Comparison of ENCODE assay signal across 21 mouse cellular contexts in the genomic region with DNA sequence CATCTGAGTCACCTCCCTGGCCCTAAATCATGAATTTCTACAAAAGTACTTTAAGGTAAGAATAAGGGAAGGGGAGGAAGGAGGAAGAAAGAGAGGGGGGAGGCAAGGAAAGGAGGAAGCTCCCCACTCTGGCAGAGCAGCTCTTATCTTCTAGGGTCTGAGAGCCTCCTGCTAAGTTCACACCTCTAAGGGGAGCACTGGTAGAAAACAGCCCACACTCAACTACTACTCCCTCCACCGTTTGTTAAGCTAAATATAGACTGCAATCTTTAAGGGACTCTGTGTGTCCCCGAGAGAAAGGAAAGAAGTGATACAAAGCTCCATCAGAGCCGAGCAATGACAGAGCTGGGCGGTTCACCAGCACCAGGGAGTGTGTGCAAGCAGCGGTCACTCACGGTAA. TPM values are rescaled to one million over a fixed set of nuclear protein-coding genes. Genes with fewer than 3 reads are reported as not detected.
DNase-seq lines count a peak whose midpoint lies in the region; ATAC-seq and TF ChIP-seq lines count a peak whose summit lies in the region.
"Had no signal": no experiment of that assay in that cellular context is flagged by ENCODE, and none has a peak within 500 bp of the region (broad histone marks: within the 10 kb centered on the region; RNA-seq: fewer than 3 reads in every experiment).

No protein-coding gene starts in this region.

- H3K27me3 ChIP-seq in heart, embryonic 13.5 days (replicated peaks), result no peaks in the 10 kb centered on the region
- no peaks in the 10 kb centered on the region for H3K27me3 ChIP-seq in limb, embryonic 12.5 days
- no peaks in the 10 kb centered on the region for H3K27me3 ChIP-seq in limb, embryonic 10.5 days (ENCODE audit: low read depth, poor library complexity, severe bottlenecking)
- H3K27me3 ChIP-seq in MEL (ENCODE audit: control insufficient read depth in 1 of 2, insufficient read depth in 2 of 2, low read length in 2 of 2), result no peaks in the 10 kb centered on the region
- H3K27me3 ChIP-seq in limb, embryonic 13.5 days, result no peaks in the 10 kb centered on the region
- H3K27me3 ChIP-seq: embryonic facial prominence, embryonic 13.5 days; hindbrain, embryonic 12.5 days; intestine, embryonic 15.5 days; Patski had no signal

- peak overlapping the region; percentile 91 for H3K27ac ChIP-seq in heart, embryonic 13.5 days (replicated peaks)
- H3K27ac ChIP-seq in limb, embryonic 12.5 days, result no peak overlapping the region; the same call in 1 of the 2 replicates
- no peak overlapping the region; the same call in 1 of the 2 replicates for H3K27ac ChIP-seq in limb, embryonic 10.5 days
- peak overlapping the region; percentile 44 for H3K27ac ChIP-seq in MEL (ENCODE audit: control insufficient read depth, low read depth, low read length)
- no peak overlapping the region for H3K27ac ChIP-seq in limb, embryonic 13.5 days
- H3K27ac ChIP-seq: embryonic facial prominence, embryonic 13.5 days; hindbrain, embryonic 12.5 days; intestine, embryonic 15.5 days; left cerebral cortex, adult 2 months; midbrain, embryonic 10.5 days had no signal

- TF ChIP-seq RAD21 in MEL (IDR thresholded peaks at IDR 0.05; ENCODE audit: low read depth, low read length), result no peak

- no peak; the same call in 1 of the 2 replicates for ATAC-seq in heart, embryonic 13.5 days (ENCODE audit: extremely low read depth, insufficient number of reproducible peaks, low FRiP score, low TSS enrichment)
- no peak for ATAC-seq in limb, embryonic 12.5 days (ENCODE audit: insufficient number of reproducible peaks, insufficient read depth, low FRiP score, low TSS enrichment, low read depth)
- ATAC-seq in limb, embryonic 13.5 days (ENCODE audit: low FRiP score, low read depth), result no peak
- no peak for ATAC-seq in megakaryocyte progenitor cell, adult 5-6 weeks (replicated peaks; ENCODE audit: poor library complexity)
- ATAC-seq: forebrain, embryonic 16.5 days; intestine, embryonic 15.5 days; Patski had no signal

- no peak for TF ChIP-seq POLR2A in MEL (IDR thresholded peaks at IDR 0.05; ENCODE audit: control insufficient read depth in 1 of 2, insufficient read depth in 1 of 2, low read depth in 1 of 2, low read length in 2 of 2, poor library complexity in 1 of 2)

- H3K9me3 ChIP-seq in heart, embryonic 13.5 days, result no peaks in the 10 kb centered on the region
- H3K9me3 ChIP-seq in limb, embryonic 12.5 days, result no peaks in the 10 kb centered on the region
- H3K9me3 ChIP-seq in limb, embryonic 10.5 days (replicated peaks), result no peaks in the 10 kb centered on the region
- no peaks in the 10 kb centered on the region for H3K9me3 ChIP-seq in MEL (replicated peaks; ENCODE audit: insufficient read depth, low read length)
- H3K9me3 ChIP-seq in limb, embryonic 13.5 days, result no peaks in the 10 kb centered on the region
- H3K9me3 ChIP-seq: embryonic facial prominence, embryonic 13.5 days; hindbrain, embryonic 12.5 days; intestine, embryonic 15.5 days; midbrain, embryonic 10.5 days had no signal

- WGBS in heart, embryonic 13.5 days, result 3% methylated on average over 6 of the region's 6 CpGs
- 6% methylated on average over 6 of the region's 6 CpGs for WGBS in limb, embryonic 12.5 days
- 8% methylated on average over 6 of the region's 6 CpGs for WGBS in limb, embryonic 10.5 days
- WGBS in limb, embryonic 13.5 days, result 5% methylated on average over 6 of the region's 6 CpGs

- peak overlapping the region; percentile 71 for H3K9ac ChIP-seq in heart, embryonic 13.5 days
- no peak overlapping the region for H3K9ac ChIP-seq in limb, embryonic 12.5 days (replicated peaks)
- H3K9ac ChIP-seq in MEL (ENCODE audit: control insufficient read depth, low read depth, low read length, poor library complexity, severe bottlenecking), result no peak overlapping the region; the same call in 1 of the 2 replicates
- H3K9ac ChIP-seq in limb, embryonic 13.5 days, result no peak overlapping the region
- H3K9ac ChIP-seq: embryonic facial prominence, embryonic 13.5 days; hindbrain, embryonic 12.5 days; intestine, embryonic 15.5 days had no signal

- DNase-seq in heart, adult 18-20 months, result no peak
- no peak for DNase-seq in limb, embryonic 10.5 days (ENCODE audit: low spot score)
- peak; percentile 80 for DNase-seq in MEL (ENCODE audit: low read depth, low spot score)
- DNase-seq: adrenal gland, adult 8-10 months; cerebellum, postnatal 14 days; kidney, adult 9 months; kidney, postnatal 25 days; left cerebral cortex, postnatal 4 days; lung, postnatal 4 days; thymus, postnatal 14 days had no signal

- H3K79me2 ChIP-seq in MEL (ENCODE audit: control insufficient read depth, insufficient read depth, low read length, poor library complexity), result peaks cover 25% of the 10 kb centered on the region

- peak overlapping the region; percentile 63 for H3K4me2 ChIP-seq in heart, embryonic 13.5 days
- H3K4me2 ChIP-seq in limb, embryonic 12.5 days, result peak overlapping the region; percentile 26
- 0 out of 2 replicates have a peak overlapping the region, but pooled peaks have one; percentile 14 for H3K4me2 ChIP-seq in limb, embryonic 13.5 days (replicated peaks)
- H3K4me2 ChIP-seq: embryonic facial prominence, embryonic 13.5 days; hindbrain, embryonic 12.5 days; intestine, embryonic 15.5 days had no signal

- no peak for TF ChIP-seq CTCF in MEL (IDR thresholded peaks at IDR 0.05 in 2 of 3, conservative IDR thresholded peaks at IDR 0.05 in 1 of 3; ENCODE audit: control insufficient read depth in 1 of 3, insufficient read depth in 1 of 3, low read depth in 2 of 3, low read length in 3 of 3, poor library complexity in 1 of 3, severe bottlenecking in 1 of 3)

- H3K4me3 ChIP-seq in heart, embryonic 13.5 days, result peak overlapping the region; percentile 29
- no peak overlapping the region for H3K4me3 ChIP-seq in limb, embryonic 12.5 days (replicated peaks)
- H3K4me3 ChIP-seq in limb, embryonic 10.5 days, result no peak overlapping the region
- no peak overlapping the region for H3K4me3 ChIP-seq in MEL (ENCODE audit: control insufficient read depth in 1 of 2, insufficient read depth in 1 of 2, low read depth in 2 of 2, low read length in 2 of 2)
- no peak overlapping the region for H3K4me3 ChIP-seq in limb, embryonic 13.5 days
- H3K4me3 ChIP-seq: embryonic facial prominence, embryonic 13.5 days; hindbrain, embryonic 12.5 days; intestine, embryonic 15.5 days; left cerebral cortex, adult 2 months; midbrain, embryonic 10.5 days had no signal

- peaks cover 97% of the 10 kb centered on the region for H3K4me1 ChIP-seq in heart, embryonic 13.5 days
- peaks cover 39% of the 10 kb centered on the region for H3K4me1 ChIP-seq in limb, embryonic 12.5 days (replicated peaks)
- peaks cover 50% of the 10 kb centered on the region for H3K4me1 ChIP-seq in limb, embryonic 10.5 days
- peaks cover 32 to 48% of the 10 kb centered on the region in 2 experiments for H3K4me1 ChIP-seq in MEL (ENCODE audit: control insufficient read depth in 1 of 2, insufficient read depth in 2 of 2, low read length in 2 of 2)
- peaks cover 47% of the 10 kb centered on the region for H3K4me1 ChIP-seq in limb, embryonic 13.5 days

- TF ChIP-seq EP300 in MEL (IDR thresholded peaks at IDR 0.05; ENCODE audit: low read depth in 1 of 2, low read length in 2 of 2), result peak; percentile 74 to 78

- no peaks in the 10 kb centered on the region for H3K36me3 ChIP-seq in heart, embryonic 13.5 days
- no peaks in the 10 kb centered on the region for H3K36me3 ChIP-seq in limb, embryonic 12.5 days
- H3K36me3 ChIP-seq in limb, embryonic 10.5 days, result no peaks in the 10 kb centered on the region; the same call in 1 of the 2 replicates
- peaks cover 0 to 44% of the 10 kb centered on the region in 2 experiments; a peak in 3 of 4 replicates for H3K36me3 ChIP-seq in MEL (ENCODE audit: control insufficient read depth in 1 of 2, insufficient read depth in 2 of 2, low read length in 2 of 2)
- no peaks in the 10 kb centered on the region for H3K36me3 ChIP-seq in limb, embryonic 13.5 days
- H3K36me3 ChIP-seq: embryonic facial prominence, embryonic 13.5 days; hindbrain, embryonic 12.5 days; intestine, embryonic 15.5 days; midbrain, embryonic 10.5 days had no signal

TF ChIP-seq in MEL, 35 proteins besides CTCF, POLR2A, EP300 and RAD21 (continues in another document):
- TF ChIP-seq ETS1 (IDR thresholded peaks at IDR 0.05; ENCODE audit: low read depth, low read length) (peak; percentile 79), MAZ (IDR thresholded peaks at IDR 0.05; ENCODE audit: low read depth, low read length) (peak; percentile 57; the same call in 1 of the 2 replicates), ZKSCAN1 (IDR thresholded peaks at IDR 0.05; ENCODE audit: low read depth, low read length) (no peak), MYB (IDR thresholded peaks at IDR 0.05; ENCODE audit: low read depth, low read length) (0 out of 2 replicates have a peak, but pooled peaks have one; percentile 13), ELF1 (IDR thresholded peaks at IDR 0.05; ENCODE audit: low read depth, low read length) (0 out of 2 replicates have a peak, but pooled peaks have one; percentile 44), SIN3A (IDR thresholded peaks at IDR 0.05; ENCODE audit: low read length) (peak; percentile 52; the same call in 1 of the 2 replicates), SMC3 (IDR thresholded peaks at IDR 0.05; ENCODE audit: low read depth, low read length) (0 out of 2 replicates have a peak, but pooled peaks have one; percentile 6), CHD1 (IDR thresholded peaks at IDR 0.05; ENCODE audit: low read depth, low read length) (no peak), MYC (IDR thresholded peaks at IDR 0.05; ENCODE audit: low read depth, low read length) (0 out of 2 replicates have a peak, but pooled peaks have one; percentile 33), RCOR1 (IDR thresholded peaks at IDR 0.05; ENCODE audit: low read depth, low read length) (peak; percentile 64; the same call in 1 of the 2 replicates), MEF2A (IDR thresholded peaks at IDR 0.05; ENCODE audit: extremely low read depth, insufficient replicate concordance, low read depth, low read length, poor library complexity, severe bottlenecking) (peak; percentile 89; the same call in 1 of the 2 replicates), MAX (IDR thresholded peaks at IDR 0.05; ENCODE audit: low read length) (peak; percentile 57; the same call in 1 of the 2 replicates), TCF12 (IDR thresholded peaks at IDR 0.05; ENCODE audit: low read depth, low read length) (peak; percentile 73)

RNA-seq across cellular contexts. Expression of a gene that starts 24.6 kb away (rescaled TPM):
- 27.3 and 28.8 TPM in 2 replicates for polyA plus RNA-seq in heart, embryonic 13.5 days (2015; fragmentation: Nextera tagmentation; extraction: Ambion mirVana)
- 10 to 100 TPM; 28.8 to 40.5 TPM for total RNA-seq in heart, adult 18-20 months (2021)
- polyA plus RNA-seq in limb, embryonic 12.5 days (2016; fragmentation: Nextera tagmentation; extraction: Ambion mirVana), result 21.2 and 23.3 TPM in 2 replicates
- 22.4 and 22.6 TPM in 2 replicates for polyA plus RNA-seq in limb, embryonic 10.5 days (2016; fragmentation: Nextera tagmentation; extraction: Ambion mirVana)
- 18.8 and 21.5 TPM in 2 replicates for total RNA-seq in MEL (2012; rRNA removed)
- 100 to 1,000 TPM in 1 of 2 experiments, 10 to 100 TPM in 1; 39.7 to 188 TPM for polyA plus RNA-seq in MEL (2012; ENCODE audit: insufficient read depth in 1 of 2, insufficient read length in 2 of 2, low read depth in 1 of 2, low replicate concordance in 2 of 2, missing spikeins in 1 of 2)
- 21.4 and 22.5 TPM in 2 replicates for polyA plus RNA-seq in limb, embryonic 13.5 days (2015; fragmentation: Nextera tagmentation; extraction: Ambion mirVana)
- total RNA-seq in megakaryocyte progenitor cell, adult 5-6 weeks (2015), result 56.2 and 78.5 TPM in 2 replicates
- total RNA-seq in megakaryocyte progenitor cell, adult 5-6 weeks (2017), result 74.2 and 76.4 TPM in 2 replicates

Comparison
In these comparisons a context has a peak if more than half of its experiments do, and no peak if none do; other contexts are left out.
1. H3K27ac ChIP-seq: peak in heart, embryonic 13.5 days (single experiment) and MEL (single experiment); none in limb, embryonic 12.5 days (single experiment), limb, embryonic 10.5 days (single experiment) and limb, embryonic 13.5 days (single experiment).
2. Peak in every context shown above with its lines, with median percentiles within 50 percentile points of each other: H3K4me2 ChIP-seq.